Mouse (Mus musculus): ENCODE results near the gene Atp8b4.

GRCm38 (mm10) chr2:126340201-126340600 lies 160.3 kb downstream of the Atp8b4 start:
- TF ChIP-seq CTCF (IDR thresholded peaks at IDR 0.05), result no peak
- TF ChIP-seq POLR2A (IDR thresholded peaks at IDR 0.05; ENCODE audit: insufficient read depth, low read depth, low read length), result no peak
- no peak for TF ChIP-seq EP300 (IDR thresholded peaks at IDR 0.05; ENCODE audit: insufficient read depth, low read depth, low read length)
